Mouse (Mus musculus) inflammation-experienced regulatory T-cells, adult 6 months (primary cell): Measurements from ENCODE around the gene Adamts6. TPM values are rescaled to one million over a fixed set of nuclear protein-coding genes. Genes with fewer than 3 reads are reported as not detected.

Experiments
- ATAC-seq: one replicate; pipeline ENCODE4 v1.8.0; 2017
- polyA plus RNA-seq, 3 experiments: library from polyadenylated mRNA; unstranded; fragments of 100-300 nt; shearing (Covaris generic); gene quantifications; one replicate each; pipeline ENCODE4 v1.2.1; 2017

Gene Adamts6
- 10 to 100 TPM; 11.9 to 30.5 (median 25.5) TPM for polyA plus RNA-seq

DNA sequence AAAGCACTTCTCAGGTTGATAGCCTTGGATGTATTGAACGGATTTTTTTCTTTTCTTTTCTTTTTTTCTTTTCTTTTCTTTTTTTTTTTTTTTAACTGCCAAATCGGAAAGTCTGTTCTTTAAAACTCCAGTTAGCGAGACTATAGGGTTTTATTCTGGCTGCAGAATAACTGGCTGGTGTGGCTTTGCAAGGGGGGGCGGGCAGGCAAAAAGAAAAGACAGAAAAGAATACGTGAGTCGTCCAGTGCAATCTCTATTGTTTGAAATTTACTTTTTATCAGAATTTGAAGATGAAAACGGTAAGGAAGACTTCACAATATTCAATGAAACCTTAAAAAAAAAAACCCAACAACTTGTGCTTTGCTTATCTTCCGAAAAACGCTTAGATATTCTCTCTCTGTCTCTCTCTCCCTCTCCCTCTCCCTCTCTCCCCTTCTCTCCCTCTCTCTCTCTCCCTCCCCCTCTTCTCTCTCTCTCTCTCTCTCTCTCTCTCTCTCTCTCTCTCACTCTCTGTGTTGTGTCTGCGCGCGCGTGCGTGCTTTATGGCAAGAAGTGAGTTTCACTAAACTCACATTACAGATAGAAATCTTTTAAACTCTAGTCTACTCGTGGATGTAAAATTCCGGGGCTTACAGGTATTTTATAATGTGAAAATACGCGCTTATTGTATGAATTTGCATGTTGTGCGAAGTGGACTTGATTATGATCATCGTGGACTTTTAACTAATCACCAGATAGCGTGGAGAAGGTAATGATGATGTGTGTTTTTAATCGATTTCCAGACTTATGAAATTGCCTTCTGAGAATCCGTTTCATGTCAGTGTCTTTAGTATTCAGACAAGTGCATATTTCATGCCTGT, at the start of gene Adamts6:
Adamts6 (plus strand) TSS at position 470 of the 860 bp plus-strand sequence.
- no peak for ATAC-seq

DNA sequence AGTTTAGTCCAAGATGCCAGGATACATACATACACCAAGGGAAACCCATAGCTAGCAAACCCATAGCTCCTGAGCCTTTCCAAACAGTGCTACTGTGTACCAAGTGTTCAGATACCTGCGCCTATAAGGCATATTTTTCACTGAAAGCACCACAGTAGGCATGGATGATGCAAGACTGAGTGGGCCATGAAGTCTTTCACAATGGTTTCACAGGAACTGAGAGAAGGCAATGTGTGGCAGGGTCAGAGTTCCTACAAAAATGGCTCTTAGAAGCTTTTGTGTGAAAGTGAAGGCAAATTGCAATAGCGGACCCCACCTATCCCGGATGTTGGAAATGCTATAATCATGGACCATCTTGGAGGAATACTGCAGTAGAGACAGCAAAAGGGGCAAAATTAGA, 28.6 kb upstream of the Adamts6 start:
- no peak for ATAC-seq

DNA sequence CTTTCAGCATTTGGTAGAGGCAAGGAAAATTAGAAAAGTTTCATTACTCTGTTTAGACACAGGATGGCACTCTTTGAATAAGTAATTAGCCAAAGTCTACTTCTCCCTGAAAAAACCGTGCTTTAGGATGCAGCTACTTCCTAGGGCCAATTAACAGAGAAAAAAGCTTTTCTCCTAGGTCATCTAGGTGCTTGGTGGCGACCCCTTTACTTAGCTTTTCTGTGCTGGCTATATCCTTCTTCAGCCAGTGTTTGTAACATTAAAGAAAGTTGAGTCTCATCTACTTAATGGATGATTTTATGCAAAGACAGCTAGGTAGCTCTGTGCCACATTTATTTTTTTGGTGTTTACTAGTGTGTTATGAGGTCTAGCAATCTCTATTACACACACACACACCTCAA, 2.6 kb upstream of the Adamts6 start:
- ATAC-seq: peak; percentile 36

DNA sequence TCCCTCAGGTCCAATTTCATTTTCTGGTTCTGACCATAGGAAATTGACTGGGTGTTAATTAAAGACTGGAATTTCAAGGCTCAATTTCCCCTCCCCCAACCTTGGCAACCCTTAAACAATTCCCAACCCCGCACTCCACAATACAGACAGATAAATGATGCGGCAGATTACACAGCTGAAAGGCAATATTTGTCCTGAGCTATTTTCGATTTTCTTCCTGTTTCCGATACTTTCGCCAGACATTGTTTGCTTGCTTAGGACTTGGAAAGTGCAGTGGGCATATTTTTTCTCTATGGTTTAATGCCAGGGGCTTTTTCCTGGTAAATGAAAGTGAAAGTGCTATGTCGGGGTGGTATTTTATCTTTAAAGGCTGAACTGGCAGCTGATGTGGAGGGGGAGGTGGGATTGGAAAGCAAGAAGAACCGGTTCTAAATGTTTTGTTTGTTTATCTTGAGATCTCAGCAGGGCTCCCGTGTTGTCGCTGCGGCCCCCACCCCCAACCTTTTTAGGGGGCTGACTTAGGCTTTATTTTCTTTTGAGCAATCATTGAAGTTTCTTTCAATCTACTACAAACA, 1.8 kb upstream of the Adamts6 start:
- peak; percentile 35 for ATAC-seq

DNA sequence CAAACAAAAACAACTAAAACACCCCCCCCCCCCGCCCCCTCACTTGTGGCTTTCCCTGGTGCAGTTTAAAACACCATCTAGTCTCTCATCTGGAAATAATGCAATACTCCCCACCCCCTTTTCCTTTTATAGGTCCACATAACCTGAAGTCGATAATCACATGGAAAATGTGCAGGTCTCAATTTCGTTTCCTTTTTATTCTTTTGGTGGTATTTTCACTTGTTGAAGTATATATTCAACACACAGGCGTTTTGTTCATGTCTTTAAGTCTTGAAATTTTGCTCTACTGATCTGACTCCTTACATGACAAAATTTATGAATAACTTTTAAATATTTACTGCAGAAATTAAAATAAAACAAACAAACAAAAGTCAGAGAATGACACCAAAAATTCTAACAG, 1.3 kb upstream of the Adamts6 start:
- ATAC-seq: no peak

DNA sequence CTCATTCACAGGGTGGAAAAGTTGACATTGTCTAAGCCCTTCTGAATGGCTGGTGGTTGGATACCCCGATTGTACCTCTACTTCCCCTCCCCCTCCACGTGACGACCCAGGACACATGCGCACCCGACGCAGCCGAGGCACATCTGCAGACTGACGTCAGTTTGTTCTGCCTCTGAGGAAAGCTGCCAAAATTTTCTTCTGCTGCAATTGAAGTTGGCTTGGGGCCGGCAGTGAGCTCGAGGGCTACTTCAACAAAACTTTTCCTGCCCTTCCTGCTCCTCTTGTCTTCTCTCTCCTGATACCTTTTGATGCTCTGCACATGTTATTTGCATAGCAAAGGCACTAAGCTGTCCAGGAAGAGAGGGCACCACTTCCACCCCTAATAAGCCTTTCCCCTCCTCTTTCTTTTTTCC, 732 bp upstream of the Adamts6 start:
- ATAC-seq: peak; percentile 80

DNA sequence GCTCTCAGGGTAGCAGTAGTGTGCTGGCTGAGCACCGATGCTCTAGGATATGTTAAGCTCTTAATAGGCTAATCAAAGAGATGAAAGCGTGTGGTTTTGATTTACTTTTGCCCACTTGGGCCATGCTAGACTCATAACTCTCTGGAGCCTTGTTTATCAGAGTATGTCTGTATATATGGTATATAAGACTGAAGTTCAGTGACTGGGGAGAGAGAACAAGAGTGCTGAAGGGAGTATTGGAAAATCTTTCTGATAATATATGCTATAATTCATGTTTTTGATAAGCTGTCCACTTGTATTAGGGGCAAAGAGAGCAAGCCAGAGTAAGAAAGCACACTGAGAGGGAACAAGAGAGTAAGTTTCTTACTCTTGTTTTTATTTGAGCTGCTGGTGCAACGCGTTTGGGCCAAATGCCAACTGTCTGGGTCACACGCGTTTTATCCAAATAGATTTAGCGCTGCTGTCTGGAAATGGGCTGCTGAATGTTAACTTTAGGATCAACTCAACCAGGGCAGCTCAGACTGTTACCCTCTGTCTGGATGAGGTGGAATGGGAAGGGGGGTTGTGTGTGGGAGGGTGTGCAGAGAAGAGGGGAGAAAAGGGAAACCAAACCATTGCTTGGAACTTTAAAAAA, 708 bp downstream of the Adamts6 start:
- ATAC-seq: no peak

DNA sequence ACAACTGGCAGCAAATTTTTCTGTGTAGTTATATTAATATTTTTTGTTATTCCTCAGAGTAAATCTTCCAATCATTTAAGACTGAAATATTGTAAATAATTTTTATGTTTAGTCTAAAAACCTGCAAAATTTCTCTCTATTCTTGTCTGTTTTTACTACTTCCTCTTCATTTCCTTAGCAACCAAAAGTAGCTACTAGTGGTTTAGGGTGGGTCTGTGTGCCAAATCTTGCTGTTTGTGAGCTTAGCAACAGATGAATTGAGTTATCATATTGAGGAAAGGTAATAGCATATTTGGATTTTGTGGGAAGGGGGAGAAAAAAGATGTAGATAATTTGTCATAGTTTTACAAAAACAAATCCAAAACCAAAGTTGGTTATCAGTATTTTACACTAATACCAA, 1.5 kb downstream of the Adamts6 start:
- ATAC-seq: peak; percentile 8

DNA sequence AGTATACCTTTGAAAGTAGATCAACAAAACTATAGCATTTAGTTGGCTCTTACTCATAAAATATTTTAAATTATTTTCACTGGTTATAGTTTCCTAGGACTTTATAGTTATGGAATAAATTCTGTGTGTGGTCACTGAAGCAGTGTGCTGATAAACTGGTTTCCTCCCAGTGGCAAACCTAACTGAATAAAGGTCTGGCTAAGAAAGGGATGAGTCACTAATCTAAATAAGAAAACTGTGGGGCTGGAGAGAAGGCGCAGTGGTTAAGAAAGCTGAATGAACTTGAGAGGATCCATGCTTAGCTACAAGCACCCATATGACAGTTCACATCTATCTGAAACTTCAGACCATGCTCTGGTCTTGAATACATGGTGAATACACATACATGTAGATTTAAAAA, 7.8 kb downstream of the Adamts6 start:
- no peak for ATAC-seq

DNA sequence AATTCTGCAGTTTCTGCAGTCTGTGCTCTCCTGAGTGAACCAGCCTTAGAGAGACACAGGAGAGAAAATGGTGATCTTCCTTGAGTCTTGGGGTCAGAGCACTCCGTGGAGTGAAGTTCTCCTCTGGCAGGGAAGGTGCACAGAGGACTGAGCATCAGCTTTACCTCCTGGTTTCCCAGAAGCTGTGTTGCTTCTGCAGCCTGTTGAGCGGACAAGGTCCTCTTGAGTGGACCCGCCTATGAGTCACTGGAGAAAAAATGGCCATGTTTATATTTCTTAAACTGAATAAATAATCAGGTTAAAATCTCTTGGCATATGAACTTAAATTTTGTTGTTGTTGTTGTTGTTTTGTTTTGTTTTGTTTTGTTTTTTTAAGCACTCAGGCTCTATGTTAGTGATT, 41.7 kb downstream of the Adamts6 start:
- ATAC-seq: no peak

DNA sequence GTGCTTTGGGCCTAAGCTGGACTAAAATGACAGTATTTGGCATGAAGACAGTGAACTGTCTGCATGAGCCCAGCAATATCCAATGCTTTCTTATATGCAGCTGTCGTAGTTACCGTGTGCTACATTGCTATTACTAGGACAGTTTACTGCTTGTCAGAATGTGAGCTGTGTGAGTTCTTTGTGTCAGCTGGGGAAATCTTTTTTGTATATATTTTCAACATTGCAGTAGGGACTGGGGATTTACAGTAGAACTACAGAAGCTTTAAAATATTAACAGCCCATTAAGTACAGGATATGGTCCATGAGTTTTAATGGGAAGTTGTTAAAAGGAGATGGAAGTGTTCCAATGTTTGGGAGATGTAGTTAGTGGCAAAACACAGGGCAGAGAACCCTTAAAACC, 42.1 kb downstream of the Adamts6 start:
- ATAC-seq: no peak

DNA sequence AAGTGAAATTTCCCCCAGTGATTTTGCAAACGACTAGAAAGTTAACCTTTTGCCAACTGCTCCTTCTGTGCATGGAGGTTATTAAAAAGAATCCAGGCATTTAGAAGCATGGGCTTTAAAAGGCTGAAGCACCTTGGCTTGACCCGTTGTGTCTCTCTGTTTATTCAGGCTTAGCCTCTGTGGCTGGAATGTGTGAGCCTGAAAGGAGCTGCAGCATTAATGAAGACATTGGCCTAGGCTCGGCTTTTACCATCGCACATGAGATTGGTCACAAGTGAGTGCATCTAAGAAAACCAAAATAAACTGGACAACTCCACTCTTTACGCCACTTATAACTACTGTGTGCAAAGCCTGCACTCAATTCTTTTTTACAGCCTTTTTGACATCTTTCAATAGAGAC, 65.0 kb downstream of the Adamts6 start:
- no peak for ATAC-seq

DNA sequence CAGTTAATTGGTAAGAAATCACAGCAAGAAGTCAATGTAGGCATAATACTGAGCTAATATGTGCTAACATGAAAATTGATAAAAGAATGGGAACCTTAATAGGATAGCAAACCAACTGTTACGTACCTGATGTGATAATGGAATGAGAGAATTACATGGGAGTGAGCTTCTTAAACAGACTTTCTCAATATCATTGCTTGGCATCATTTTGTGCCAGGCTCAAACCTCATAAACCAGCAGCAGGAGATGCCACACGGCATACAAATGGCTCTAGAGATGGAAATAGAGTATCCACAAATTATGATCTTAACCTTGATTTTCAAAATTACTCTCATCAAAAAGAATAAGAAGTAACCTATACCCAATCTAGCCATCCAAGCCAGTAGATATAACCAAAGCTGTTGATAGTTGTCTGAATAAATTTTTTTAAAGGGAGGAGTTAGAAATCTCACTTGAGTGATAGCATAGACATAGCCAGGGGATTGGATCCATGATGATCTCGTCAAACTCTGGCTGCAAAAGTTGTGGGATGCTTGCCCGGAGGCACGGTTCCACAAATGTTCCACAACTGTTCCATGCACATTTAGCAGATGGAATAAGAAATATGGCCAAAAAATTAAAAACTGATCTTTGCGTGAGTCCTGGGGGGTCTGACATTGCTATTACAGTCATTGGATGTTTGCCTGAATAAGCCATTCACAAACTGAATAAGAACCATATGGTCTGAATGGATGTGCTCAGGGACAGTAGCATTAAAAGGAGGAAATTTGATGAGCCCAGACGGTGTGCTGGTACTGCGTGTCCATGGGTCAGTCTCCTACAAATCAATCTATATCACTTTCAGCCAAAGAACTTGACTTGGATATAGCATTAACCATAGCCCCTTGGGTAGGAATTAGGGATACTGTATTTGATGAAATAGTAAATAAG, 106.1 kb downstream of the Adamts6 start:
- no peak for ATAC-seq

DNA sequence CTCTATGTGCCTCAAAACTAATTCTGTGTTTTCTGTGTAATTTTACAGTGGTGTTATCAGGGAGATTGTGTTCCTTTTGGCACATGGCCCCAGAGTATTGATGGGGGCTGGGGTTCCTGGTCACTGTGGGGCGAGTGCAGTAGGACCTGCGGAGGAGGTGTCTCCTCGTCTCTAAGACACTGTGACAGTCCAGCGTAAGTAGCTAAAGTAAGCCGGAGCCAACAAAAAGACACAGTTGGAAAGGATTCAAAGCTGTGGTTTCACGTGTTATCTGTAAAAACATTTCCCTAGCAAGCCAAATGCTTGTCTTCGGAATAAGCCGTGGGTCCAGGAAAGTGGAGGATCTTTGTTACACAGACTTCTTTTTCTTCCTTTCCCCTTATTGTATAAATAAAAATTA, 110.2 kb downstream of the Adamts6 start:
- no peak for ATAC-seq

DNA sequence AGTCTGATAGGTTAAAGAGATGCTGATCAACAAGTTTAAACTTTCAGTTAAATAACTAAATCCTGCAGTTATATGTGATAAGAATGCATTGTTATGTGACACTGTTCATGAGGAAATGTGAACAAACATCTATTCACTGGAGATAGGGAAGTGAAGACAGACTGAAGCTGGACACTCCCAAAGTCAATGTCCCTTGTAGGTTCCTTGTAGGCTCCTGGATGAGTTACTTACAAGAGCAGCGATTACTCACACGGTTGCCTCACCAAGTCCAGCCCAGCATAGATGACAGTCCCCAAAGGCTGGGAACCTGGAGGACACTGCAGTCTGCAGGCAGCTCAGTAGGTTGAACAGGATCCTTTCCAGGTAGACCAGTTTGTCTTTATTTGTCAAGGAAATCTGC, 145.1 kb downstream of the Adamts6 start:
- ATAC-seq: no peak

DNA sequence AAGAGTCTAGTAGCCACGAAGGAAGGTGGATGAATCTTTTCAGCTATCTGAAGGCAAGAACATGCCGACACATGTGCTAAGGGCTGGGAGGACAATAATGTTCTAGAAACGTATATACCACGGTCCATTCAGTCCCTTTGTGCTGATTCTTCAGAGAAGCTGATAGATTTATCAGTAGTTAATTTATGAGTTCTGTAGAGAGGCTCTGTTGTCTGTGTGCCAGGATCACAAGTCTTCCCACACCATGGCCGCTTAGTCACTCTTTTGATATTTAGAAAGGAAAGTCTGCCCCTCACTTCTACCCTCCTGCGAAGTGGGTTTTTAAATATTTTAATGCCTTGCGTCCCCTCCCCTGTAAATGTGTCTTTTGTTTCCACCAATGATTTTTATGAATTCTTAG, 154.9 kb downstream of the Adamts6 start:
- no peak for ATAC-seq

DNA sequence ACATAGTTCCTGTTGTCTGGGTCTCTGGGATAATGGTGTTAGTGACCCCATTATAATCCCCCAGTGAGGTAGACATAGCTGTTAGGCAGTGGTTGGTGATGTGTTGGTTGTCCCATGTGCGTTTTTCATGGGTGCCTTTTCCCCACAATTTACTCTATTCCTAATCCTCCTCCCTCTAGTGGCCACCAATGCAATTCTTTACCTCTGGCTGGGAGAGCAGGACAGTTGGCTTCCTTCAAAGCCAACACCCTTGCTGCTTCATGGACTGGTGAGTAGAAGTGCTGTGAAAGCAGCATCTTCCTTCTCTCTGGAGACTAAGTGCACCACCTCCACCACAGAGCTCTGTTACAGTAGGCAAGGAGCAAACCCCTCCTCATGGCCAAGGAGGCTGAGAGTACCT, 157.8 kb downstream of the Adamts6 start:
- no peak for ATAC-seq

DNA sequence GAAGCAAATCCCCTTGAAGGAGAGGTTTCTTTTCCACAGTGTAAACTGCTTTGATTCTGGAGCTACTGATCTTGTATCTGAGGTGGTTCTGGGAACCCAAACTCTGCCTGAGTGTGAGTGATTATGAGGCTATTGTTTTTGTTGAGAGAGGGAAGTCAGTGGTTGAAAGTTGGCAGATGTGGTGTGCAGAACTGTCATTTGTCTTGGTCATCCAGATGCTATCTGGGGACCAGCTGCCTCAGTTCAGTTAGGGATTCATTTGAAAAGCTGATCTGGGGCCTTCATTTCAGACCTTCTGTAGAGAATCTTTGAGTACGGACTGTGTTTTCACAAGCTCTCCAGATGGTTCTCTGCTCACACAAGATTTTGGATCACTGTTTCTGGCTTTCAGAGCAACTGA, 159.3 kb downstream of the Adamts6 start:
- no peak for ATAC-seq

DNA sequence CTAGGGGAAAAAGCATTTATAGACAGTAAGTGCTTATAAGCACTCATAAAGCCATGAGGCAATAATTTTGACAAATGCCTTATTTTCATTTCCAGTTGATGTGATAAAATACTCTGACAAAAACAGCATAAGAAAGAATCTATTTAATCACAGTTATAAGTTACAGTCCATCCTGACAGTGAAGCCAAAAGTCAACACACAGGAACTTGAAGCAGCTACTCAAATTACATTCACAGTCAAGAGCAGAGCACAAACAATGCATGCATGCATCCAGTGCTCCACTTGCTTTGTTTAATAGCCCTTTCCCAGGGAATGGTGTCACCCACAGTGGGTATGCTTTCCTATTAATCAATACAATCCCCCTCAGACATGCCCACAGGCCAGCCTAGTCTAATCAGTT, 159.8 kb downstream of the Adamts6 start:
- no peak for ATAC-seq

DNA sequence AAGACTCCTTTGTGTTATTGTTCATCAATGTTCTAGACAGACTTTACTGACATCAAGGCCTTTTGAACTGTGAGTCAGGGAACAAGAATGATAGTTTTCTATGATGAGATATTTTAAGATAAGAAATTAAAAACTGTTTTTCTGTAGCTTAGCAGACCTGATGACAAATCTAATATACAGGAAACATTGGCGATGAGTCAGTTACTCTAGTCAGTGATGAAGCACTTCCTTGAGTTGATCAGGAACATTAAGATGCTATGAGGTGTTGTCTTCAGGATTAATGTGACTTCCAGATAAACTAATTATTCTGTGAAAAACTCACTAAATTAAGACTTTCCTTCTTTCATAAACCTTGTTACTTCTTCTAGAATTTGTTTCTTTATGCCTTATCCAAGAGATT, 160.7 kb downstream of the Adamts6 start:
- peak; percentile 28 for ATAC-seq

DNA sequence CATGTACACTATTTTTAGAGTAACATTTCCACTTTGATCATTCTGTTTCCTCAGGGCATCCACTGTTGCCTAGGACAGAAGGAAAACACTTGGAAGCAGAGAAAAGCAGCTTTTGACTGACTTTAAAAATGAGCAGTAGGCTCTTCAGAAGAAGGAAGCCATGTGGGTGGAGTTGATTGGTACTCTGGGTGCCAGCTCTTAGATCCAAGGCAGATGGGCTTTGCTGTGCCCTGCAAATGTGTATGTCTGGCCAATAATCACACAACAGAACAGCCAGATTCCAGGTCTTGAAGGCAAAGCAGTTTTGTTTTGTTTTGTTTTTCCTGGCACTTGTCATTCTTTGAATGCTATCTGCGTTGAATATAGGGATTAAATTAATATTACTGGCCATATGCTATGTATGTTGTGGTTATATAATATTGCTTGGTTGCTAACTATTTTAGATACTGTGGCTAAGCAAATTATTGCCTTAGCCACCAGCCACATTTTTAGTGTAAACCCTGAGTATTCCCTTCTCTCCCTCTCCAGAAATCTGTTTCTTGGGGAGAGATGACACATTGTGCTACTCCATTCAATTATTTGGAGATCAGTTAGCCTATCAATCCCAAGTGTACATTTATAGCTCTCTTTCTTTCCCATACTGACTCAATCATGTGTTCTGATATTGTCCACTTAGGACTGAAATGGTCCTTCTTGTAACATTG, 165.8 kb downstream of the Adamts6 start:
- ATAC-seq: no peak

DNA sequence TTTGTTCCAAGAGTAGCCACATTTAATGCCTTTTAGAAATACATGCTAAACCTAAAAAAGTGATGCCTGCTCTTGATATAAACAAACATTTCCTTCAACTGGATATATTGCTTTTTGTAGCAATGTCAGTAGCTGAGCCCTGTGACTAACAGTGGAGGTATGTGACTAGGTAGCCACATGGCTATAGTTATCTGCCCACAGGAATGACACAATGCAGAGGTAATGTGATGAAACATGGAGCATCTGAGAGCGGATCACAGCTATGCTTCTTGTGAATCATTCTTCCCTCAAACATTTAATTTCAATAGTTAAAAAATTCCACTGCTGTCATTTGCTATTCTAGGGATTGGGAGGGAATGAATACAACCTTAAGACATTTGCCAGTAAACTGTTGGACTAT, 172.7 kb downstream of the Adamts6 start:
- ATAC-seq: no peak
